ENCODE assay signal across 24 mouse cellular contexts in the genomic region with DNA sequence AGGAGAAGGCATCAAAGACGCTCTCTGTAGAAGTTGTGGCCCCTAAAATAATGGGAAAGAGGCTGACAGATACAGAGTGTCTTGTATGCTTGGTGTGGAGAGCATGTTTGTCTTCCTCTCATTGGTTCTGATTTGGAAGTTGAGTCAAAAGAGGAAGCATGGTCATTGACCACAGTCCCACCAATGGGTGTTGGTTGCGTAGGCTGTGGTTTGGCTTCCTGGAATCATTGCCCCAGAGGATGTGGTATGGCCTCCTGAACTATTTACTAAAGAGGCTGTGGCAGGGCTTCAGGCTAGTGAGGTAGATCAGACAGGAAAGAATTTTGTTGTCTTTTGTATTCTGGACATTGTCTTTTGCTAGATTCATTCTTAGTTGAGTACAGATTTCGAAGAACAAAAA.
DNase-seq lines count a peak whose midpoint lies in the region; ATAC-seq lines count a peak whose summit lies in the region.
"Had no signal": no experiment of that assay in that cellular context is flagged by ENCODE, and none has a peak within 500 bp of the region (broad histone marks: within the 10 kb centered on the region; RNA-seq: fewer than 3 reads in every experiment).

No protein-coding gene starts in this region.

- no peak overlapping the region for H3K4me2 ChIP-seq in hindbrain, embryonic 14.5 days (replicated peaks)
- H3K4me2 ChIP-seq: embryonic facial prominence, embryonic 13.5 days; forebrain, embryonic 15.5 days; heart, embryonic 13.5 days; hindbrain, embryonic 12.5 days; midbrain, embryonic 11.5 days had no signal

- 94% methylated on average over 3 of the region's 3 CpGs for WGBS in hindbrain, embryonic 14.5 days

- no peaks in the 10 kb centered on the region for H3K36me3 ChIP-seq in hindbrain, embryonic 14.5 days (replicated peaks; ENCODE audit: control insufficient read depth, insufficient read depth)
- H3K36me3 ChIP-seq: embryonic facial prominence, embryonic 13.5 days; forebrain, embryonic 15.5 days; heart, embryonic 13.5 days; hindbrain, embryonic 12.5 days; limb, embryonic 10.5 days had no signal

- no peak overlapping the region for H3K9ac ChIP-seq in hindbrain, embryonic 14.5 days
- H3K9ac ChIP-seq: embryonic facial prominence, embryonic 13.5 days; forebrain, embryonic 15.5 days; heart, embryonic 13.5 days; hindbrain, embryonic 12.5 days had no signal

- H3K4me3 ChIP-seq in hindbrain, embryonic 14.5 days (replicated peaks; ENCODE audit: low read length): no peak overlapping the region
- H3K4me3 ChIP-seq: embryonic facial prominence, embryonic 13.5 days; forebrain, embryonic 15.5 days; heart, adult 2 months; heart, embryonic 13.5 days; hindbrain, embryonic 12.5 days; limb, embryonic 10.5 days had no signal

- H3K27me3 ChIP-seq in hindbrain, embryonic 14.5 days (ENCODE audit: control insufficient read depth, insufficient read depth, low read length): no peaks in the 10 kb centered on the region
- H3K27me3 ChIP-seq: embryonic facial prominence, embryonic 13.5 days; forebrain, embryonic 15.5 days; heart, embryonic 13.5 days; hindbrain, embryonic 12.5 days had no signal

- DNase-seq in 3134 (ENCODE audit: extremely low read depth, insufficient read length, low spot score) (peak; percentile 9), 416B (ENCODE audit: low read depth) (peak; percentile 91)
- peak; percentile 3 for DNase-seq in T-cell, adult 2 months (ENCODE audit: low spot score)
- DNase-seq in hindbrain, embryonic 14.5 days (ENCODE audit: low spot score): no peak
- DNase-seq in adrenal gland, adult 18-20 months (ENCODE audit: low spot score in 2 of 2): no peak
- DNase-seq: adrenal gland, postnatal 36 days; cerebellum, adult 11-12 months; cerebellum, postnatal 10 days; gastrocnemius, postnatal 14 days; heart, adult 2 months; heart, postnatal 14 days; kidney, adult 9 months; kidney, postnatal 14 days; liver; right cerebral cortex, postnatal 14 days had no signal

- H3K4me1 ChIP-seq in hindbrain, embryonic 14.5 days (replicated peaks; ENCODE audit: control insufficient read depth, insufficient read depth, low read length): no peaks in the 10 kb centered on the region
- H3K4me1 ChIP-seq: embryonic facial prominence, embryonic 13.5 days; forebrain, embryonic 15.5 days; heart, embryonic 13.5 days; hindbrain, embryonic 12.5 days; limb, embryonic 10.5 days had no signal

- H3K27ac ChIP-seq in hindbrain, embryonic 14.5 days: no peak overlapping the region
- H3K27ac ChIP-seq: embryonic facial prominence, embryonic 13.5 days; forebrain, embryonic 15.5 days; heart, adult 2 months; heart, embryonic 13.5 days; hindbrain, embryonic 12.5 days; limb, embryonic 10.5 days; macrophage had no signal

- ATAC-seq in megakaryocyte, adult 5-6 weeks (ENCODE audit: poor library complexity, severe bottlenecking): peak; percentile 95
- no peak for ATAC-seq in hindbrain, embryonic 14.5 days (ENCODE audit: low FRiP score)
- no peak for ATAC-seq in cerebellum, adult (ENCODE audit: insufficient number of reproducible peaks, low FRiP score, low TSS enrichment)
- ATAC-seq: forebrain, embryonic 15.5 days had no signal

- H3K9me3 ChIP-seq in hindbrain, embryonic 14.5 days (ENCODE audit: control insufficient read depth, low read length): no peaks in the 10 kb centered on the region
- H3K9me3 ChIP-seq: embryonic facial prominence, embryonic 13.5 days; forebrain, embryonic 15.5 days; heart, embryonic 13.5 days; hindbrain, embryonic 12.5 days; limb, embryonic 10.5 days had no signal

Comparison
In these comparisons a context has a peak if more than half of its experiments do, and no peak if none do; other contexts are left out.
1. DNase-seq: peak in 3134 (single experiment), 416B (single experiment) and T-cell, adult 2 months (single experiment); none in hindbrain, embryonic 14.5 days (single experiment) and adrenal gland, adult 18-20 months (0 of 2).